Mouse (Mus musculus) limb, embryonic 14.5 days (tissue): ENCODE measurements around the gene Amhr2. TPM values are rescaled to one million over a fixed set of nuclear protein-coding genes. Genes with fewer than 3 reads are reported as not detected.

Experiments
- ATAC-seq: fragments of 200-750 bp; cut with Nextera tagmentation; 2 replicates; pipeline ENCODE4 v1.8.0; 2017; ENCODE audit warnings: low read depth, moderate number of reproducible peaks, moderate TSS enrichment; ENCODE audit not compliant: low FRiP score
- DNase-seq: peaks from one replicate; pipeline ENCODE4 v3.0.0-alpha.2; 2015; ENCODE audit warnings: low spot score
- H3K27ac ChIP-seq: fragments of 300-500 bp; sonication (generic); replicated peaks from 2 replicates; pipeline ENCODE4 v1.5.1; 2014; ENCODE audit warnings: low read depth, mild to moderate bottlenecking, low read length, moderate library complexity, mixed read lengths
- H3K27me3 ChIP-seq: fragments of 300-500 bp; sonication (generic); 2 replicates; pipeline ENCODE4 v1.6.1; 2014; ENCODE audit warnings: low read length, mixed read lengths; ENCODE audit not compliant: control insufficient read depth, insufficient read depth
- H3K36me3 ChIP-seq: fragments of 300-500 bp; sonication (generic); 2 replicates; pipeline ENCODE4 v1.6.1; 2014; ENCODE audit warnings: mild to moderate bottlenecking, low read length, moderate library complexity, mixed read lengths; ENCODE audit not compliant: control insufficient read depth, insufficient read depth
- H3K4me1 ChIP-seq: fragments of 300-500 bp; sonication (generic); 2 replicates; pipeline ENCODE4 v1.6.1; 2014; ENCODE audit warnings: antibody characterized with exemption, low read length, mixed read lengths; ENCODE audit not compliant: control insufficient read depth, insufficient read depth
- H3K4me2 ChIP-seq: fragments of 300-500 bp; sonication (generic); replicated peaks from 2 replicates; pipeline ENCODE4 v1.6.1; 2014; ENCODE audit warnings: low read depth, mild to moderate bottlenecking, low read length, moderate library complexity; ENCODE audit not compliant: severe bottlenecking
- H3K4me3 ChIP-seq: fragments of 300-500 bp; sonication (generic); replicated peaks from 2 replicates; pipeline ENCODE4 v1.5.1; 2014; ENCODE audit warnings: low read length
- H3K9ac ChIP-seq: fragments of 300-500 bp; sonication (generic); 2 replicates; pipeline ENCODE4 v1.6.1; 2014; ENCODE audit warnings: mild to moderate bottlenecking, low read depth, low read length, moderate library complexity; ENCODE audit not compliant: severe bottlenecking
- H3K9me3 ChIP-seq: fragments of 300-500 bp; sonication (generic); 2 replicates; pipeline ENCODE4 v1.6.1; 2016; ENCODE audit warnings: low read length; ENCODE audit not compliant: control insufficient read depth
- POLR2A ChIP-seq: fragments of 200-500 bp; IDR thresholded peaks from 2 replicates; pipeline ENCODE4 v1.8.0; 2012; ENCODE audit warnings: inconsistent platforms, mild to moderate bottlenecking, moderate library complexity, borderline replicate concordance; ENCODE audit not compliant: insufficient read depth, insufficient read length; ENCODE audit errors: extremely low read depth
- WGBS: fragments of 180-500 bp; shearing (Covaris S2); extraction: QIAGEN DNeasy Blood & Tissue Kit; methylation state at CpG from one replicate; pipeline ENCODE4 v1.1.7; 2014; 5-methylcytosine and 5-hydroxymethylcytosine counted together
- polyA plus RNA-seq, 2 experiments: library from polyadenylated mRNA; depleted of rRNA in 1 of 2; stranded (reverse) in 1 of 2; unstranded in 1 of 2; fragments of >200 nt; fragmentation: Nextera tagmentation in 1 of 2; extraction: Ambion mirVana in 1 of 2; gene quantifications; 2 replicates each; pipeline versions ENCODE4 v1.2.1 to v1.2.3; 2012 to 2014

Gene Amhr2
- polyA plus RNA-seq, 2 experiments, result 0.67 to 1.1 TPM

- Histone ChIP-seq H3K4me3 (peak overlapping the region; percentile 84), H3K36me3 (peaks cover 29% of the 10 kb centered on the region), H3K4me1 (peaks cover 7% of the 10 kb centered on the region; the same call in 1 of the 2 replicates), H3K27me3 (no peaks in the 10 kb centered on the region), H3K9ac (peak overlapping the region; percentile 94), H3K9me3 (no peaks in the 10 kb centered on the region), H3K4me2 (peak overlapping the region; percentile 52), H3K27ac (peak overlapping the region; percentile 98)
- no peak; the same call in 1 of the 2 replicates for ATAC-seq
- WGBS, result 4% methylated on average over 10 of the region's 10 CpGs
- DNase-seq, result no peak
- no peak for TF ChIP-seq POLR2A
Observed at GRCm38 (mm10) chr15:102471295-102471645, 26.1 kb downstream of the Amhr2 start.

- no peaks in the 10 kb centered on the region for H3K27me3 ChIP-seq
- H3K4me2 ChIP-seq, result peak overlapping the region; percentile 52
- peaks cover 34% of the 10 kb centered on the region for H3K36me3 ChIP-seq
- no peaks in the 10 kb centered on the region for H3K9me3 ChIP-seq
- no peak for DNase-seq
- peak overlapping the region; percentile 84 for H3K4me3 ChIP-seq
- no peak overlapping the region for H3K27ac ChIP-seq
- peaks cover 7% of the 10 kb centered on the region; the same call in 1 of the 2 replicates for H3K4me1 ChIP-seq
- H3K9ac ChIP-seq, result peak overlapping the region; percentile 94
- no peak for TF ChIP-seq POLR2A
- no peak for ATAC-seq
Observed at GRCm38 (mm10) chr15:102471727-102472126, 26.6 kb downstream of the Amhr2 start.

GRCm38 (mm10) chr15:102473246-102473645 lies 28.1 kb downstream of the Amhr2 start:
- TF ChIP-seq POLR2A, result no peak
- 80% methylated on average over 2 of the region's 2 CpGs for WGBS
- Histone ChIP-seq H3K4me2 (no peak overlapping the region), H3K9me3 (no peaks in the 10 kb centered on the region), H3K27me3 (no peaks in the 10 kb centered on the region), H3K9ac (no peak overlapping the region), H3K27ac (no peak overlapping the region), H3K4me1 (peaks cover 7% of the 10 kb centered on the region; the same call in 1 of the 2 replicates), H3K4me3 (no peak overlapping the region), H3K36me3 (peaks cover 48% of the 10 kb centered on the region)
- ATAC-seq (no peak), DNase-seq (no peak)

- H3K4me3 ChIP-seq, result no peak overlapping the region
- peaks cover 7% of the 10 kb centered on the region; the same call in 1 of the 2 replicates for H3K4me1 ChIP-seq
- no peaks in the 10 kb centered on the region for H3K9me3 ChIP-seq
- no peak overlapping the region for H3K4me2 ChIP-seq
- no peak for TF ChIP-seq POLR2A
- H3K27ac ChIP-seq, result no peak overlapping the region
- ATAC-seq (no peak), DNase-seq (no peak)
- no peak overlapping the region for H3K9ac ChIP-seq
- 90% methylated on average over 2 of the region's 2 CpGs for WGBS
- H3K36me3 ChIP-seq, result peaks cover 59% of the 10 kb centered on the region
- H3K27me3 ChIP-seq, result no peaks in the 10 kb centered on the region
Observed at GRCm38 (mm10) chr15:102474520-102474919, 29.4 kb downstream of the Amhr2 start.

GRCm38 (mm10) chr15:102483136-102483535 lies 38.0 kb downstream of the Amhr2 start:
- no peak for TF ChIP-seq POLR2A
- H3K4me2 ChIP-seq, result no peak overlapping the region
- H3K9me3 ChIP-seq, result no peaks in the 10 kb centered on the region
- H3K27ac ChIP-seq, result no peak overlapping the region
- H3K27me3 ChIP-seq, result no peaks in the 10 kb centered on the region
- no peak for DNase-seq
- H3K36me3 ChIP-seq, result peaks cover 90% of the 10 kb centered on the region
- no peak for ATAC-seq
- WGBS, result 92% methylated on average over 3 of the region's 3 CpGs
- no peaks in the 10 kb centered on the region for H3K4me1 ChIP-seq
- no peak overlapping the region for H3K4me3 ChIP-seq
- no peak overlapping the region for H3K9ac ChIP-seq

- 92% methylated on average over 12 of the region's 12 CpGs for WGBS
- H3K4me3 ChIP-seq, result no peak overlapping the region
- H3K4me1 ChIP-seq, result no peaks in the 10 kb centered on the region
- no peaks in the 10 kb centered on the region for H3K27me3 ChIP-seq
- H3K36me3 ChIP-seq, result peaks cover 93% of the 10 kb centered on the region
- DNase-seq, result no peak
- H3K4me2 ChIP-seq, result no peak overlapping the region
- no peak overlapping the region for H3K27ac ChIP-seq
- no peak overlapping the region for H3K9ac ChIP-seq
- no peaks in the 10 kb centered on the region for H3K9me3 ChIP-seq
- no peak for TF ChIP-seq POLR2A
- no peak for ATAC-seq
Observed at GRCm38 (mm10) chr15:102485853-102486252, 40.7 kb downstream of the Amhr2 start.
